Mouse (Mus musculus): ENCODE measurements at regions not wholly inside any gene's neighbourhood (a gene's known extent, or its start where the extent isn't known, plus 50 kb on each side); places are given as distances from the start of the nearest gene placed in this dataset.

- TF ChIP-seq POLR2A (IDR thresholded peaks at IDR 0.05; ENCODE audit: low read depth, low read length) (no peak), CTCF (IDR thresholded peaks at IDR 0.05; ENCODE audit: borderline replicate concordance, insufficient read depth, low read length) (no peak)
These were observed 102.9 kb upstream of the Ctso start for GRCm38 (mm10) chr3:81829525-81829924.

All from embryonic fibroblast, embryonic 13.5 days (primary cell).